Mouse (Mus musculus): ENCODE measurements around the gene Ppp1r35.

The Ppp1r35 gene

GRCm38 (mm10) chr5:137778635-137779034 lies at the start of gene Ppp1r35:
Gene Ppp1r35, plus strand, starts transcription at chr5:137778849.
- DNase-seq (ENCODE audit: low read depth, low spot score) = peak; percentile 97

- no peak for DNase-seq (ENCODE audit: low read depth, low spot score)
Observed at GRCm38 (mm10) chr5:137733638-137734288, 44.9 kb upstream of the Ppp1r35 start.

- DNase-seq (ENCODE audit: low read depth, low spot score) = peak; percentile 89
Observed at GRCm38 (mm10) chr5:137734289-137735061, 44.2 kb upstream of the Ppp1r35 start.

- peak; percentile 65 for DNase-seq (ENCODE audit: low read depth, low spot score)
Observed at GRCm38 (mm10) chr5:137737400-137737940, 41.2 kb upstream of the Ppp1r35 start.

- DNase-seq (ENCODE audit: low read depth, low spot score) = no peak
Observed at GRCm38 (mm10) chr5:137738516-137738915, 40.1 kb upstream of the Ppp1r35 start.

GRCm38 (mm10) chr5:137739471-137739870 lies 39.2 kb upstream of the Ppp1r35 start:
- DNase-seq (ENCODE audit: low read depth, low spot score) = no peak

GRCm38 (mm10) chr5:137740506-137740905 lies 38.1 kb upstream of the Ppp1r35 start:
- DNase-seq (ENCODE audit: low read depth, low spot score) = no peak

- DNase-seq (ENCODE audit: low read depth, low spot score) = peak; percentile 91
Observed at GRCm38 (mm10) chr5:137741023-137741931, 37.4 kb upstream of the Ppp1r35 start, which contains the start of gene Nyap1. Gene Nyap1, minus strand, starts transcription at chr5:137741607.

GRCm38 (mm10) chr5:137742048-137742447 lies 36.6 kb upstream of the Ppp1r35 start:
- peak; percentile 77 for DNase-seq (ENCODE audit: low read depth, low spot score)

GRCm38 (mm10) chr5:137742836-137743235 lies 35.8 kb upstream of the Ppp1r35 start:
- no peak for DNase-seq (ENCODE audit: low read depth, low spot score)

- no peak for DNase-seq (ENCODE audit: low read depth, low spot score)
Observed at GRCm38 (mm10) chr5:137744197-137744596, 34.5 kb upstream of the Ppp1r35 start.

- DNase-seq (ENCODE audit: low read depth, low spot score) = peak; percentile 98
Observed at GRCm38 (mm10) chr5:137745214-137746171, 33.2 kb upstream of the Ppp1r35 start, which contains the start of gene Tsc22d4. Gene Tsc22d4, plus strand, starts transcription at chr5:137745730.

GRCm38 (mm10) chr5:137746282-137746850 lies 32.3 kb upstream of the Ppp1r35 start:
- no peak for DNase-seq (ENCODE audit: low read depth, low spot score)

GRCm38 (mm10) chr5:137746851-137747325 lies 31.8 kb upstream of the Ppp1r35 start:
- DNase-seq (ENCODE audit: low read depth, low spot score) = no peak

- no peak for DNase-seq (ENCODE audit: low read depth, low spot score)
Observed at GRCm38 (mm10) chr5:137747326-137747961, 31.2 kb upstream of the Ppp1r35 start.

GRCm38 (mm10) chr5:137748130-137748770 lies 30.4 kb upstream of the Ppp1r35 start:
- no peak for DNase-seq (ENCODE audit: low read depth, low spot score)

GRCm38 (mm10) chr5:137749196-137749836 lies 29.3 kb upstream of the Ppp1r35 start:
- DNase-seq (ENCODE audit: low read depth, low spot score) = peak; percentile 69

GRCm38 (mm10) chr5:137750212-137750611 lies 28.4 kb upstream of the Ppp1r35 start:
- DNase-seq (ENCODE audit: low read depth, low spot score) = peak; percentile 66
